13 mouse cellular contexts compared by ENCODE assay signal in the genomic region with DNA sequence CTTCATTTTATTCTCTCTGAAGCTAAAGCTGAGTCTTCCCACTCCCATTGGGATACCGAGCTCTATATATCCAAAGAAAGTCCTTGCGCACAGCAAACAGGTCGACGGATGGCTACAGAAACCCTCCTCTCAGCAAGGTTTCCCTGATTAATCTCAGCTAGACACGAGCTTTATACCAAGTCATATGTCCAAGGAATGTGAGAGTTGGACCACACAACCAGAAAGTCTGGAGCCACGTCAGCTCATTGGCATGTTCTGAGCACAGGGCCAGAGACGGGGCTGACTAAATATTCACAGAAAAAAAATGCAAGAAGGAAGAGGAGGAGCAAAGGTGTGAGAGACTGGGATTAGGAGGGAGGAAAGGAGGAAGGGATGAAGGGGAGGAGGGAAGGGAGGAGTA.
"Had no signal": no experiment of that assay in that cellular context is flagged by ENCODE, and none has a peak within 500 bp of the region (broad histone marks: within the 10 kb centered on the region; RNA-seq: fewer than 3 reads in every experiment).

No protein-coding gene starts in this region.

- H3K9ac ChIP-seq: limb, embryonic 15.5 days; liver, embryonic 12.5 days; neural tube, embryonic 15.5 days had no signal

- ATAC-seq: intestine, postnatal 0 days; liver, embryonic 12.5 days had no signal

- H3K27ac ChIP-seq: left cerebral cortex, adult 2 months; limb, embryonic 15.5 days; liver, embryonic 12.5 days; neural tube, embryonic 15.5 days had no signal

- H3K4me2 ChIP-seq: limb, embryonic 15.5 days; liver, embryonic 12.5 days; neural tube, embryonic 15.5 days had no signal

- H3K9me3 ChIP-seq: limb, embryonic 15.5 days; liver, embryonic 12.5 days; neural tube, embryonic 15.5 days had no signal

- H3K4me3 ChIP-seq: left cerebral cortex, adult 2 months; limb, embryonic 15.5 days; liver, embryonic 12.5 days; myocyte; neural tube, embryonic 15.5 days had no signal

- H3K36me3 ChIP-seq: limb, embryonic 15.5 days; liver, embryonic 12.5 days; neural tube, embryonic 15.5 days had no signal

- H3K4me1 ChIP-seq: limb, embryonic 15.5 days; liver, embryonic 12.5 days; neural tube, embryonic 15.5 days had no signal

- DNase-seq: kidney, adult 8-10 months; kidney, postnatal 25 days; midbrain, embryonic 14.5 days; right cerebral cortex, adult 18-20 months; right cerebral cortex, postnatal 25 days; thymus, adult 2 months; thymus, postnatal 25 days had no signal

- H3K27me3 ChIP-seq: limb, embryonic 15.5 days; liver, embryonic 12.5 days; neural tube, embryonic 15.5 days had no signal
